Mouse (Mus musculus) hindlimb bud, embryonic 11.5 days (tissue): ENCODE results near the gene Astn2.

Source experiments
- DNase-seq: peaks from one replicate; pipeline ENCODE4 v3.0.0-alpha.2; 2012; ENCODE audit warnings: low read depth, low spot score; ENCODE audit errors: extremely low spot score

Astn2 gene

DNA sequence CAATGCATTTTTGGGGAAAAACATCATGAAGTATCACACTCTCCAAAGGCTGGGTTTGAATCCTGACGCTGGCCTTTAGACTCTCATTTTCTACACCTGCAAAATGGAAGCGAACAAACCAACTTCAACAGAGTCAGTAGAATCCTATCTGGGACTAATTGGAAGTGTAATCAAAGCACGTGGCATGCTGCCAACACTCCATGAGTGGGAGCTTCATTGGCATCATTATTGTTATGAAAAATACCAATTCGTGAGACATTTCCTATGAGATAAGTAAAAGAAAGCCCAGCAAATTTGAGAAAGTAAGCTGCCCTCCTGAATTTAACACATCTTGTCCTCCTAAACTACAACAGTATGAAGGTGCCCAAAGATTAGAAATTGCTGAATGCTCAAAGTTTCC lies 955.2 kb downstream of the Astn2 start:
- no peak for DNase-seq

DNA sequence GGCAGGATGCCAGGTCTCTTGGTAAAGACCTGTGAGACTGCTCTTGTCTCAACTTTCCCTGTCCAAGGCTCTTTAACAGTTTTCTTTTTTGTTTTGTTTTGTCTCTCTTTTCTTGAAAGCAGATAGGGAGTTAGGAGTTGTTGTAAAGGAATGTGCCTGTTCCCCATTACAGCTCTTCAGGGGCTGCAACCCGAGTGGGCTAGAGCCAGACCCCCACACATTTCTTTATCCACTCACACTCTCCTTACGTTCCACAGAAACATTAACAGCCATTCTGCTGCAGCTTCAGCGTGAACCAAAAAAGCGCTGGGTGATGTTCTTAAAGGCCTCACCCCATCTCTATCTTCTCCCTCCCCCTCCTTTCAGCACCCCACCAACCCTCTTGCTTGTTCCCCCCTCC lies 962.7 kb downstream of the Astn2 start:
- no peak for DNase-seq

- DNase-seq: no peak
Measured at GRCm38 (mm10) chr4:65430804-65431203, 973.6 kb downstream of the Astn2 start.

GRCm38 (mm10) chr4:65427480-65427879 lies 976.9 kb downstream of the Astn2 start:
- no peak for DNase-seq

DNA sequence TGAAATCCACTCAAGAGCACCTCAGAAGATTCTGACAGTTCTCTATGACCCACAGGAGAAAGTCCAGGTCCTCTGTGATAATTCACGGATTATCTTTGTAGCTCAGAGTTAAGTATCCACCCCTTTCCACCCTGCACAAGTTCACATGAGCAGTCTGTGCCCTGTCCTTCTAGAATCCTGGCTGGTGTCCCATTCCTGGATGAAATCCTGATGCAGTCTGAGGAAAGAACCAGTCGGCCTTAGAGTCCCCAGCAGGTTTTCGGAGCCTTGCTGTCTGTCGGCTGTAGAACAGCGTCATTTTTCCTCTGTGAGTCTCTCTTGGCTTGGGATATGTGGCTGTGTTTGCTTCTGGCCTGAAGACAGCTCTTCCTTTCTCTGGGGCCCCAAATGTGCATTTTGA lies 978.0 kb downstream of the Astn2 start:
- DNase-seq: no peak

GRCm38 (mm10) chr4:65423068-65423625 lies 981.3 kb downstream of the Astn2 start:
- DNase-seq: no peak

DNA sequence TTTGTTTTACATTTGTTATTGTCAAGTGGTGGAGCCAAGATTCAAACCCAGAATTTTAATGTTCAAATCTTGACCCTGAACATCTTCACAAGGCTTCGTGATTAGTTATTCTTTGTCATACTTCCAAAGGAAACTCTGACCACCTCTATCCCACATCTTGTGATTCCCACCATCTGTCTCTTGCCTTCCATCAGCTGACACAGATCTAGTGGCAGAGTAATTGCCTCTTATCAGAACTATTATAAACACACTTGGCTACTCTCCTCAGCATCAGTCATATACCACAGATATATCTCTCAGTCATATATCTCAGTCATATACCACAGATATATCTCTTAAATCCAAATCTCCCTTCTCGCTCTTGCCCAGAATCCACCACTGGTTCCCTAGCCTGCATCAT lies 983.1 kb downstream of the Astn2 start:
- no peak for DNase-seq

DNA sequence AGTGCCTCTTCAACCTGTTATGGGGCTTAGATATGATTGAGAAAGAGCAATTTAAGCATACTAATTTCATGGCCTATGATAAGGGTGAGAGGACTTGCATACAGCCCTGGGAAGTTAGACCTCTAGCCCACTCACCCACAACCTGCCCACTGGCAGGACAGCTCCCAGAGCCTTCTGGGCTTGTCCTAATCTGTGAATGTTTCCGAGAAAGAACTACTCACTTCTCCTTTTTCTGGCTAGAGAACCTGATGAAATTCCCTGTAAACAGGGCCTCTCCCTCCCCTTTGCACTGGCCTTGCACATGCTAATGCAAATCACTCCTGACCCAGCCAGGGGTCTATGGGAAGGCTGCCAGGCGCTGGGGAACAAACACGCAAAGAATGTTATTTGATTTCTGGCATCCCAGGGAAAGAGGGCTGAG lies 983.9 kb downstream of the Astn2 start:
- DNase-seq: no peak

DNA sequence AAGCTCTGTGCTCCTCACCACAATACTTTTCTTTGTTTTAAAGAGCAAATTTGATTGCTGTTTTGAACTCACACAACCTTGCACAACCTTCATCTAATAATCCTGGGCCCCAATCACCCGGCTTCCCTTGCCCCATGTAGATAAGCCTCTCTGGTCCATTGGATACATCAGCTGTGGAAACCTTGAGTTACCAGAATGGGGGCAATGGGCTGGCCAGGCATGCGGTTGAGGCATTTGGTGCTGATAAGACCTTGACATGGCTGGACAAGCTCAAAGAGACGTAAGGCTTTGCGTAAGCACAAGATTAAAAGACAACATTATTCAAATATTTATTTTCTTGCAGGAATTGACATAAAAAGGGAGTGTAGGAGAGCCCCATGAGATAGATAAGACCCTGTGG lies 988.9 kb downstream of the Astn2 start:
- no peak for DNase-seq

GRCm38 (mm10) chr4:65402836-65403634 lies 1001.4 kb downstream of the Astn2 start:
- DNase-seq: peak; percentile 24

DNA sequence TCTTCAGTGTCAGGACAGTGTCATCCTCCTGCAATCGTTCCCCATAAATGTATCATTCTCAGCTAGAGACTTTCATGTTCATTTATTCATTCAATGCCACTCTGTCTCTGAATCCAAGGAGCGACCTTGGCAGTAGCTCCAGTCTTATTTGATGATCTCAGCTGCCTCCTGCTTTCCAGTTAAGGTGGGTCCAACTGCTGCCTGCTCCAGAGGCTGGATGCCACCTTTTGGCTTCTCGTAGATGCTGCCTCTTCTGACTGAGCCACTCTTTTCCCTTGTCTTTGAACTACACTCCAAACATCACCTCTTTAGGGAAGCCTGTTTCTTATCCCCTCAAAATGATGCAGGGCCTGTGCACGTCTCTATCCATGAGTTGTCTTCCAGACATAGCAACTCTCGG lies 1002.1 kb downstream of the Astn2 start:
- no peak for DNase-seq

DNA sequence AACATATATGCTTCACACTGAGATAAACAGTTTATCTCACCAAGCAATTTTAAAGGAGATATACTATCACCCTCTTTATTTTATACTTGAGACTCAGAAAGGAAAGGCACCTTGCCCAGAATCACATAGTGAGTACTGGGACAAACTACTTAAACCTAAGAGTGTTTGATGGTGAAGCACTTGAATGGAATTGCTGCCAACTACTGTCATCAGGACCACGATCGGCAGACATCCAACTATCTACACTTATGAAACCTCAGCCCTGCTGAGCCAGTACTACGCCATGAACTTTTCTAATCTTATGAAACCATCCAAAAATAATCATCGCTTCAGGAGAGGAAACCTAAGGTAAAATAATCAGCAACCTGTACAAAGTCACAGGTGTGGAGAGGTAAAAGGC lies 1005.0 kb downstream of the Astn2 start:
- no peak for DNase-seq

DNA sequence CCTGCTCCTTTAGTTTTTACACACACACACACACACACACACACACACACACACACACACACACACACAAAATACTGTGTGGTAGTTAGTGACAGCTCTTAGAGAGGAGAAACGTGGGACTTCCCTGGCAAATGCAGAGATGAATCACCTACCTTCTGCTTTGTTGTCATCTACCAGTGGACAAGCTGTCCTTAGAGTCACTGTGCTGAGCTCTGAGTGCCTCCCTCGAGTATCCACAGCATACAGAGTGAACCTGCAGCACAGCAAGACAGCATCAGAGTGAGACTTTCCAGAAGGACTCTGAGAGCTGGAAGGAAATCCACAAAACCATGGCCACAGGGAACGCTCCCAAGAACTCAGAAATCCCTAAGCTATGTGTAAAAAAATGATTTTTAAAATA lies 1007.6 kb downstream of the Astn2 start:
- no peak for DNase-seq

- DNase-seq: no peak
Measured at GRCm38 (mm10) chr4:65391001-65391400, 1013.4 kb downstream of the Astn2 start.

DNA sequence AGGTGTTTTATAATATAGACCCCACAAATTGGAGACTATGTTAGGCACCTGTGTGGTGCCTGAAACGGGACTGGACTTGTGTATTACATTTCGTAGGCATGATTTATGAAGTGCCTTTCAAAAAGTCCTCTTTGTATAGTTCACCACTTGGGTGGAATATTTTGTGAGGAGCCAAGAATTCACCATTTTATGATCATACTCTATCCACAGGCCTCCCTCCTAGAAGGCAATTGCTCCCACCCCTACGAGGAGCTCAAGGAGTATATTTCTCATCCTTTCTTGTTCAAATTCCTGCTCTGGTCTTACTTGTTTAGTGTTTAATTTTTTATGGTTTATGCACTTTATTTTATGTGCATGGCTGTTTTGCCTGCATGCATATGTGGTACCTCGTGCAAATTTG lies 1021.3 kb downstream of the Astn2 start:
- no peak for DNase-seq

GRCm38 (mm10) chr4:65379461-65379860 lies 1025.0 kb downstream of the Astn2 start:
- DNase-seq: no peak

- DNase-seq: no peak
Measured at GRCm38 (mm10) chr4:65376571-65376970, 1027.8 kb downstream of the Astn2 start.

DNA sequence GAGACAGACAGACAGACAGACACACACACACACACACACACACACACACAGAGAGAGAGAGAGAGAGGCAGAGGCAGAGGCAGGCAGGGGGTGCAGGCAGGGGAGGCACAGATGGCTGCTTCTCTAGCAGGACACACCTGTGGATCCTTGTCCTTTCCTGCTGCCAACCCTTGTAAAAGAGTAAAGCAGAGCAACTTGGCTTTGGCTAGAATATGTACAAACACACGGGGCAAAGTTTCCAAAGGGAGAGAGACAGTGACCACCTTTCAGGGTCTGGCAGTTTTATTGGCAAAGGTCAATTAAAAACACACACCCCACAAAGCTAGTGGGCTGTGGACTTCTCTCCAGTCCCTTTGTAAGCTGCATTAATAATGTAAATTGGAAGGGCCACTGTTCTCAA lies 1030.6 kb downstream of the Astn2 start:
- no peak for DNase-seq

- no peak for DNase-seq
Measured at GRCm38 (mm10) chr4:65372731-65373130, 1031.7 kb downstream of the Astn2 start.

DNA sequence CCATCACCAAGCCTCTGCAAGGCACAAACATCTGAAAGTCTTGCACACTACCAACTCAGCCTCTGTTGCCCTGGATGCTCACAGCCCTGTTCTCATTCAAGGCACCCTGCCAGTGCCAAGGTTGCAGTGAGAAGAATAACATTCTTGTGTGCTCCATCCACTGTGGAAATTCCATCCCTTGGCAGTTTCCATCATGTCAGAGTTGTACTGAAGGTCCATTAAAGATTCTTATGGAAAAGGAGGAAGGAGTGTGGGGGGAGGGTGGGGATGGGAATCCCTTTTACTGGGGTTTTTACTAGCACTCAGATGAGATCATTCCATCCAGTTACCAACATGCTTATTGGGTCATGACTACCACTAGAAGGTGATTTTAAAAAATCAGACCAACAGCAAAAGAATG lies 1037.3 kb downstream of the Astn2 start:
- DNase-seq: no peak

DNA sequence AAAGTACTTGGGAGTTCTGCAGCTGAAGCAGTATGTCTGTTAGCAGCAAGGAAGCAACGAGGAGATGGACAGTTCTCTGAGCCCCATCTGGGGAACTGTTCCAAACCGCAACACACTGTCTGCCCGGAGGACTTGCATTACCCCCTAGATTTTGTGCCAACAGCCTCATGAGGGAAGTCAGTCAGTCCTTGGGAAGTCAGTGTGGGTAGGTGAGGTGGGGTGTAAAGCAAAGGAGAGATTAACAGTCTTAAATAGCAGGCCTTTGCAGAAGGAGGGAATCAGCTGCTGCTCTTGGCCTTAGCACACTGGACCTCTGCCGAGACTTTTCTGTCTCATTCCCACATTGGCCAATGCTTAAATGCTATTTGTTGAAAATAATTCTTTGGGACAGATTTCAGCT lies 1049.8 kb downstream of the Astn2 start:
- DNase-seq: no peak

DNA sequence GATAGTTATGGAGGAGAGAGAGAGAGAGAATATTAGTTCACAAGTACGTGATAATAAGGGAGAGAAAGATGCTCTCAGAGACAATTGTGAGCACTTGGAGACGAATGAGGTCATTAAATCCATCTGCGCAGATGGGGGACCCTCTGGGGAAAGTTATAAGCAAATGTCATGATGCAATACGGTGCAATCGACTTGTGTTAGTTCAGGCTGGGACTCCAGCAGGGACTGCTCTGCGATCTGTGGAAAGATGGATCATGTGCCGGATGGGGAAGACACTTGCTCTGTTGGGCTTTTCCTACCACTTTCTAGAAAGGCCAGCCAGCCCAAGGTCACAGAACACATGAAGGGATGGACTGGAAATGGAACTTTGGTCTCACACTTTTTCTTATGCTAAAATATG lies 1053.9 kb downstream of the Astn2 start:
- no peak for DNase-seq

DNA sequence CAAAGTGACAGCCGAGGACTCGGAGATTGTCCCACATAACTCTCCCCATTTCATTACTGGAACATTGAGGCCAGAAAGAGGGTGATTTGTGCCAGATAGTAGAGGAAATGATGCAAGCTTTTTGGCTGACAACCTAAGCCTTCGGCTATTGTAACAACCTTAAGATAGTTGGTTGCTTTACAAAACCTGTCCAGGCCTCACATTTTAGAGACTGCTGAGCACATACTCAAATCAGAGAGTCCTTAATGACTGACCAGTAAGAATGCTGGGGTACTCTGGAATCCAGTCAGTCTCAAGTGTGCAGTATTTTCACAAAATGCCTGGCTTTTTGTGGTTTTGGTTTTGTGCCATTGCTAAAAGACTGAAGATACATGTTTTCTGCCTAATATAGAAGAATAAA lies 1062.6 kb downstream of the Astn2 start:
- no peak for DNase-seq
